13 mouse cellular contexts compared by ENCODE assay signal in the genomic region with DNA sequence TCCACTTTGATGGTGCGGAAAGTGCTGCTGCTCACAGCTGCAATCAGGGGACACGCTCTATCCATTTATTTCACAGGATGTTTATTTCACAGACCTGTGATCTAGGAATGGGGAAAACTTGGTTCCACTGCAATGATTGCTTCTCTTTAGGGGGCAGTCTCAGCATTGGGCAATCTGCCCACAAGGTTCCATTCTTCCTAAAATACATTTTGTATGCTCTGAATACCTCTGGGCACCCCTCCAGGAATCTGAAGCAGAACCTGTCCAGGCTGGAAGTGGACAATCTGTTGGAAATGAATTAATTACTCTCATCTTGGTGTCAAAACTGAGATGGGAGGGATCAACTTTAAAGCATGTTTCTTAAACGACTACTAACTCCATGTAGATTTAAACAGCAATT.
DNase-seq lines count a peak whose midpoint lies in the region; ATAC-seq and TF ChIP-seq lines count a peak whose summit lies in the region.
"Had no signal": no experiment of that assay in that cellular context is flagged by ENCODE, and none has a peak within 500 bp of the region (broad histone marks: within the 10 kb centered on the region; RNA-seq: fewer than 3 reads in every experiment).

No protein-coding gene starts in this region.

- H3K9ac ChIP-seq in heart, postnatal 0 days (replicated peaks; ENCODE audit: low read depth, low read length), result no peak overlapping the region
- H3K9ac ChIP-seq: limb, embryonic 13.5 days; liver, embryonic 15.5 days; midbrain, embryonic 13.5 days had no signal

- H3K4me1 ChIP-seq in heart, postnatal 0 days (ENCODE audit: control insufficient read depth, insufficient read depth), result peaks cover 7% of the 10 kb centered on the region
- H3K4me1 ChIP-seq: liver, embryonic 15.5 days had no signal

- TF ChIP-seq EP300 in heart, postnatal 0 days (IDR thresholded peaks at IDR 0.05; ENCODE audit: low read depth), result no peak

- no peak overlapping the region for H3K27ac ChIP-seq in heart, postnatal 0 days (ENCODE audit: low read depth)
- H3K27ac ChIP-seq: limb, embryonic 13.5 days; liver, embryonic 15.5 days; midbrain, embryonic 13.5 days had no signal

- no peak for TF ChIP-seq CTCF in heart, postnatal 0 days (IDR thresholded peaks at IDR 0.05; ENCODE audit: low read depth)

- 65% methylated on average over 3 of the region's 3 CpGs for WGBS in heart, postnatal 0 days

- ATAC-seq in heart, postnatal 0 days (ENCODE audit: insufficient read depth, low read depth), result no peak
- ATAC-seq in inflammation-experienced regulatory T-cells, adult 6 months, result no peak
- ATAC-seq: midbrain, embryonic 13.5 days had no signal

- intact Hi-C loops in heart, postnatal 36 days (cut with DNase I), result no loop called here
- intact Hi-C loops in heart, postnatal 14 days (cut with DNase I), result no loop called here

- H3K9me3 ChIP-seq in heart, postnatal 0 days (replicated peaks; ENCODE audit: control insufficient read depth, low read length), result no peaks in the 10 kb centered on the region
- H3K9me3 ChIP-seq: limb, embryonic 13.5 days; liver, embryonic 15.5 days; midbrain, embryonic 13.5 days had no signal

- H3K27me3 ChIP-seq in heart, postnatal 0 days (ENCODE audit: control insufficient read depth, insufficient read depth, low read length), result no peaks in the 10 kb centered on the region
- H3K27me3 ChIP-seq: limb, embryonic 13.5 days; liver, embryonic 15.5 days; midbrain, embryonic 13.5 days had no signal

- H3K4me3 ChIP-seq in heart, postnatal 0 days (ENCODE audit: low read depth, low read length), result no peak overlapping the region
- H3K4me3 ChIP-seq: limb, embryonic 13.5 days; liver, embryonic 15.5 days; midbrain, embryonic 13.5 days had no signal

- no peaks in the 10 kb centered on the region for H3K36me3 ChIP-seq in heart, postnatal 0 days (replicated peaks; ENCODE audit: control insufficient read depth, insufficient read depth, low read length)
- H3K36me3 ChIP-seq: limb, embryonic 13.5 days; liver, embryonic 15.5 days; midbrain, embryonic 13.5 days had no signal

- no peak overlapping the region for H3K4me2 ChIP-seq in heart, postnatal 0 days (ENCODE audit: low read depth, low read length)
- H3K4me2 ChIP-seq: limb, embryonic 13.5 days; liver, embryonic 15.5 days; midbrain, embryonic 13.5 days had no signal

- DNase-seq in cerebellum, postnatal 25 days, result peak; percentile 23 to 65
- no peak for DNase-seq in cerebellum, adult 11 months
- DNase-seq in heart, postnatal 0 days (ENCODE audit: low spot score), result peak; percentile 49
- DNase-seq in heart, postnatal 36 days, result no peak
- peak; percentile 7 for DNase-seq in lung, postnatal 10 days
- DNase-seq in lung, adult 18-20 months, result no peak
- DNase-seq in heart, postnatal 14 days, result peak; percentile 10 to 42
- DNase-seq: lung, postnatal 4 days; thymus, adult 18-20 months had no signal

Comparison
In these comparisons a context has a peak if more than half of its experiments do, and no peak if none do; other contexts are left out.
1. DNase-seq: peak in cerebellum, postnatal 25 days (2 of 2), heart, postnatal 0 days (single experiment), lung, postnatal 10 days (single experiment) and heart, postnatal 14 days (2 of 2); none in cerebellum, adult 11 months (single experiment), heart, postnatal 36 days (0 of 2) and lung, adult 18-20 months (0 of 2).